Mouse (Mus musculus): ENCODE measurements around the gene Gm45521. TPM values are rescaled to one million over a fixed set of nuclear protein-coding genes. Genes with fewer than 3 reads are reported as not detected.

Gm45521 gene
- polyA plus RNA-seq (2014; fragmentation: Nextera tagmentation; extraction: Ambion mirVana), result not detected in 2 replicates

- no peaks in the 10 kb centered on the region for H3K9me3 ChIP-seq (replicated peaks; ENCODE audit: control insufficient read depth, low read length)
- no peaks in the 10 kb centered on the region for H3K4me1 ChIP-seq (ENCODE audit: control insufficient read depth, insufficient read depth, low read length)
- peak; percentile 27 for DNase-seq (ENCODE audit: low spot score)
- H3K36me3 ChIP-seq (replicated peaks; ENCODE audit: control insufficient read depth, insufficient read depth, low read depth, low read length), result no peaks in the 10 kb centered on the region
- H3K27me3 ChIP-seq (ENCODE audit: control insufficient read depth, insufficient read depth, low read length), result no peaks in the 10 kb centered on the region
- no peak within 1 kb of the TSS for H3K4me3 ChIP-seq (ENCODE audit: low read depth, low read length)
- 51% methylated on average over 9 of the region's 9 CpGs for WGBS
- no peak within 1 kb of the TSS for H3K27ac ChIP-seq (replicated peaks; ENCODE audit: low read depth, low read length)
- no peak within 1 kb of the TSS for H3K4me2 ChIP-seq (ENCODE audit: low read depth, low read length)
- ATAC-seq (replicated peaks; ENCODE audit: insufficient number of reproducible peaks, low FRiP score, low TSS enrichment, low read depth), result 0 out of 2 replicates have a peak, but pooled peaks have one; percentile 37
- H3K9ac ChIP-seq (replicated peaks; ENCODE audit: low read length), result no peak within 1 kb of the TSS
These were observed at the start of gene Gm45521 for GRCm38 (mm10) chr14:7957049-7957448. TSS of gene Gm45521 (plus strand) at chr14:7957288.

GRCm38 (mm10) chr14:7909472-7909871 lies 47.6 kb upstream of the Gm45521 start:
- no peaks in the 10 kb centered on the region; the same call in 1 of the 2 replicates for H3K36me3 ChIP-seq (replicated peaks; ENCODE audit: control insufficient read depth, insufficient read depth, low read depth, low read length)
- DNase-seq (ENCODE audit: low spot score), result no peak

GRCm38 (mm10) chr14:7913842-7914241 lies 43.2 kb upstream of the Gm45521 start:
- Histone ChIP-seq H3K4me1 (ENCODE audit: control insufficient read depth, insufficient read depth, low read length) (no peaks in the 10 kb centered on the region), H3K9me3 (replicated peaks; ENCODE audit: control insufficient read depth, low read length) (no peaks in the 10 kb centered on the region), H3K27me3 (ENCODE audit: control insufficient read depth, insufficient read depth, low read length) (no peaks in the 10 kb centered on the region), H3K27ac (replicated peaks; ENCODE audit: low read depth, low read length) (no peak overlapping the region), H3K9ac (replicated peaks; ENCODE audit: low read length) (no peak overlapping the region), H3K4me3 (ENCODE audit: low read depth, low read length) (no peak overlapping the region), H3K4me2 (ENCODE audit: low read depth, low read length) (no peak overlapping the region), H3K36me3 (replicated peaks; ENCODE audit: control insufficient read depth, insufficient read depth, low read depth, low read length) (peaks cover 2% of the 10 kb centered on the region)
- DNase-seq (ENCODE audit: low spot score) (peak; percentile 18), ATAC-seq (replicated peaks; ENCODE audit: insufficient number of reproducible peaks, low FRiP score, low TSS enrichment, low read depth) (no peak)
- WGBS, result 72% methylated on average over 7 of the region's 7 CpGs

More at GRCm38 (mm10) chr14:7909472-7909871, 47.6 kb upstream of the Gm45521 start:
- H3K27me3 ChIP-seq (ENCODE audit: control insufficient read depth, insufficient read depth, low read length), result no peaks in the 10 kb centered on the region
- H3K4me2 ChIP-seq (ENCODE audit: low read depth, low read length), result no peak overlapping the region
- no peak overlapping the region for H3K27ac ChIP-seq (replicated peaks; ENCODE audit: low read depth, low read length)
- WGBS, result 76% methylated on average over 10 of the region's 10 CpGs
- no peaks in the 10 kb centered on the region for H3K9me3 ChIP-seq (replicated peaks; ENCODE audit: control insufficient read depth, low read length)
- H3K9ac ChIP-seq (replicated peaks; ENCODE audit: low read length), result no peak overlapping the region
- H3K4me3 ChIP-seq (ENCODE audit: low read depth, low read length), result no peak overlapping the region
- ATAC-seq (replicated peaks; ENCODE audit: insufficient number of reproducible peaks, low FRiP score, low TSS enrichment, low read depth), result no peak
- H3K4me1 ChIP-seq (ENCODE audit: control insufficient read depth, insufficient read depth, low read length), result no peaks in the 10 kb centered on the region

- no peaks in the 10 kb centered on the region for H3K27me3 ChIP-seq (ENCODE audit: control insufficient read depth, insufficient read depth, low read length)
- WGBS, result 62% methylated on average over 4 of the region's 4 CpGs
- H3K9ac ChIP-seq (replicated peaks; ENCODE audit: low read length), result no peak overlapping the region
- ATAC-seq (replicated peaks; ENCODE audit: insufficient number of reproducible peaks, low FRiP score, low TSS enrichment, low read depth), result no peak
- peak; percentile 9 for DNase-seq (ENCODE audit: low spot score)
- H3K9me3 ChIP-seq (replicated peaks; ENCODE audit: control insufficient read depth, low read length), result no peaks in the 10 kb centered on the region
- H3K4me3 ChIP-seq (ENCODE audit: low read depth, low read length), result no peak overlapping the region
- no peaks in the 10 kb centered on the region for H3K4me1 ChIP-seq (ENCODE audit: control insufficient read depth, insufficient read depth, low read length)
- H3K36me3 ChIP-seq (replicated peaks; ENCODE audit: control insufficient read depth, insufficient read depth, low read depth, low read length), result peaks cover 2% of the 10 kb centered on the region
- no peak overlapping the region for H3K27ac ChIP-seq (replicated peaks; ENCODE audit: low read depth, low read length)
- H3K4me2 ChIP-seq (ENCODE audit: low read depth, low read length), result no peak overlapping the region
These were observed 42.6 kb upstream of the Gm45521 start for GRCm38 (mm10) chr14:7914461-7914860.

- Histone ChIP-seq H3K27ac (replicated peaks; ENCODE audit: low read depth, low read length) (no peak overlapping the region), H3K9ac (replicated peaks; ENCODE audit: low read length) (no peak overlapping the region), H3K9me3 (replicated peaks; ENCODE audit: control insufficient read depth, low read length) (no peaks in the 10 kb centered on the region), H3K36me3 (replicated peaks; ENCODE audit: control insufficient read depth, insufficient read depth, low read depth, low read length) (peaks cover 2% of the 10 kb centered on the region), H3K4me3 (ENCODE audit: low read depth, low read length) (no peak overlapping the region), H3K4me1 (ENCODE audit: control insufficient read depth, insufficient read depth, low read length) (no peaks in the 10 kb centered on the region), H3K27me3 (ENCODE audit: control insufficient read depth, insufficient read depth, low read length) (no peaks in the 10 kb centered on the region), H3K4me2 (ENCODE audit: low read depth, low read length) (no peak overlapping the region)
- ATAC-seq (replicated peaks; ENCODE audit: insufficient number of reproducible peaks, low FRiP score, low TSS enrichment, low read depth) (no peak), DNase-seq (ENCODE audit: low spot score) (no peak)
- WGBS, result 86% methylated on average over 6 of the region's 6 CpGs
These were observed 38.7 kb upstream of the Gm45521 start for GRCm38 (mm10) chr14:7918150-7918991.

GRCm38 (mm10) chr14:7919309-7919708 lies 37.8 kb upstream of the Gm45521 start:
- WGBS, result 87% methylated on average over 5 of the region's 5 CpGs
- Histone ChIP-seq H3K36me3 (replicated peaks; ENCODE audit: control insufficient read depth, insufficient read depth, low read depth, low read length) (peaks cover 2% of the 10 kb centered on the region), H3K4me3 (ENCODE audit: low read depth, low read length) (no peak overlapping the region), H3K4me1 (ENCODE audit: control insufficient read depth, insufficient read depth, low read length) (no peaks in the 10 kb centered on the region), H3K9me3 (replicated peaks; ENCODE audit: control insufficient read depth, low read length) (no peaks in the 10 kb centered on the region), H3K27ac (replicated peaks; ENCODE audit: low read depth, low read length) (no peak overlapping the region), H3K27me3 (ENCODE audit: control insufficient read depth, insufficient read depth, low read length) (no peaks in the 10 kb centered on the region), H3K4me2 (ENCODE audit: low read depth, low read length) (no peak overlapping the region), H3K9ac (replicated peaks; ENCODE audit: low read length) (no peak overlapping the region)
- DNase-seq (ENCODE audit: low spot score) (no peak), ATAC-seq (replicated peaks; ENCODE audit: insufficient number of reproducible peaks, low FRiP score, low TSS enrichment, low read depth) (no peak)

- no peak overlapping the region for H3K4me3 ChIP-seq (ENCODE audit: low read depth, low read length)
- no peak overlapping the region for H3K4me2 ChIP-seq (ENCODE audit: low read depth, low read length)
- H3K9me3 ChIP-seq (replicated peaks; ENCODE audit: control insufficient read depth, low read length), result no peaks in the 10 kb centered on the region
- no peak overlapping the region for H3K9ac ChIP-seq (replicated peaks; ENCODE audit: low read length)
- no peak for ATAC-seq (replicated peaks; ENCODE audit: insufficient number of reproducible peaks, low FRiP score, low TSS enrichment, low read depth)
- WGBS, result 78% methylated on average over 4 of the region's 4 CpGs
- H3K27ac ChIP-seq (replicated peaks; ENCODE audit: low read depth, low read length), result no peak overlapping the region
- H3K4me1 ChIP-seq (ENCODE audit: control insufficient read depth, insufficient read depth, low read length), result no peaks in the 10 kb centered on the region
- no peak for DNase-seq (ENCODE audit: low spot score)
- H3K27me3 ChIP-seq (ENCODE audit: control insufficient read depth, insufficient read depth, low read length), result no peaks in the 10 kb centered on the region
- peaks cover 2% of the 10 kb centered on the region for H3K36me3 ChIP-seq (replicated peaks; ENCODE audit: control insufficient read depth, insufficient read depth, low read depth, low read length)
These were observed 37.2 kb upstream of the Gm45521 start for GRCm38 (mm10) chr14:7919921-7920320.

GRCm38 (mm10) chr14:7921459-7921858 lies 35.6 kb upstream of the Gm45521 start:
- Histone ChIP-seq H3K4me3 (ENCODE audit: low read depth, low read length) (no peak overlapping the region), H3K27ac (replicated peaks; ENCODE audit: low read depth, low read length) (no peak overlapping the region), H3K4me2 (ENCODE audit: low read depth, low read length) (no peak overlapping the region), H3K9me3 (replicated peaks; ENCODE audit: control insufficient read depth, low read length) (no peaks in the 10 kb centered on the region), H3K9ac (replicated peaks; ENCODE audit: low read length) (no peak overlapping the region), H3K4me1 (ENCODE audit: control insufficient read depth, insufficient read depth, low read length) (no peaks in the 10 kb centered on the region), H3K27me3 (ENCODE audit: control insufficient read depth, insufficient read depth, low read length) (no peaks in the 10 kb centered on the region), H3K36me3 (replicated peaks; ENCODE audit: control insufficient read depth, insufficient read depth, low read depth, low read length) (peaks cover 2% of the 10 kb centered on the region)
- WGBS, result 86% methylated on average over 5 of the region's 5 CpGs
- DNase-seq (ENCODE audit: low spot score) (no peak), ATAC-seq (replicated peaks; ENCODE audit: insufficient number of reproducible peaks, low FRiP score, low TSS enrichment, low read depth) (no peak)
